Mouse (Mus musculus) embryonic facial prominence, embryonic 14.5 days (tissue): ENCODE data around the gene Celsr1. TPM values are rescaled to one million over a fixed set of nuclear protein-coding genes. Genes with fewer than 3 reads are reported as not detected.

ENCODE experiments used
- ATAC-seq: fragments of 200-750 bp; cut with Nextera tagmentation; 2 replicates; pipeline ENCODE4 v1.8.0; 2017; ENCODE audit warnings: low read depth, moderate number of reproducible peaks, moderate TSS enrichment
- DNase-seq: peaks from one replicate; pipeline ENCODE4 v3.0.0-alpha.2; 2015; ENCODE audit warnings: low spot score
- H3K27ac ChIP-seq: fragments of 300-500 bp; sonication (generic); replicated peaks from 2 replicates; pipeline ENCODE4 v1.5.1; 2014; ENCODE audit warnings: low read depth, mild to moderate bottlenecking, low read length, moderate library complexity
- H3K27me3 ChIP-seq: fragments of 300-500 bp; sonication (generic); replicated peaks from 2 replicates; pipeline ENCODE4 v1.6.1; 2014; ENCODE audit warnings: low read length; ENCODE audit not compliant: control insufficient read depth, insufficient read depth
- H3K36me3 ChIP-seq: fragments of 300-500 bp; sonication (generic); 2 replicates; pipeline ENCODE4 v1.6.1; 2014; ENCODE audit warnings: low read length, mixed read lengths; ENCODE audit not compliant: control insufficient read depth, insufficient read depth
- H3K4me1 ChIP-seq: fragments of 300-500 bp; sonication (generic); 2 replicates; pipeline ENCODE4 v1.6.1; 2014; ENCODE audit warnings: antibody characterized with exemption, low read length; ENCODE audit not compliant: control insufficient read depth, insufficient read depth
- H3K4me2 ChIP-seq: fragments of 300-500 bp; sonication (generic); 2 replicates; pipeline ENCODE4 v1.6.1; 2014; ENCODE audit warnings: low read depth, mild to moderate bottlenecking, low read length, moderate library complexity, mixed read lengths
- H3K4me3 ChIP-seq: fragments of 300-500 bp; sonication (generic); 2 replicates; pipeline ENCODE4 v1.5.1; 2014; ENCODE audit warnings: low read depth, mild to moderate bottlenecking, low read length
- H3K9ac ChIP-seq: fragments of 300-500 bp; sonication (generic); 2 replicates; pipeline ENCODE4 v1.6.1; 2014; ENCODE audit warnings: low read depth, mild to moderate bottlenecking, low read length, moderate library complexity, mixed read lengths
- H3K9me3 ChIP-seq: fragments of 300-500 bp; sonication (generic); 2 replicates; pipeline ENCODE4 v1.6.1; 2016; ENCODE audit warnings: low read length; ENCODE audit not compliant: control insufficient read depth
- WGBS: fragments of 180-500 bp; shearing (Covaris S2); extraction: QIAGEN DNeasy Blood & Tissue Kit; methylation state at CpG from one replicate; pipeline ENCODE4 v1.1.7; 2014; 5-methylcytosine and 5-hydroxymethylcytosine counted together
- polyA plus RNA-seq: library from polyadenylated mRNA; unstranded; fragments of >200 nt; fragmentation: Nextera tagmentation; extraction: Ambion mirVana; gene quantifications from 2 replicates; pipeline ENCODE4 v1.2.1, GENCODE M21; 2014

The Celsr1 gene
- polyA plus RNA-seq, 1 experiment from 2014 or later, result 5.5 TPM

DNA sequence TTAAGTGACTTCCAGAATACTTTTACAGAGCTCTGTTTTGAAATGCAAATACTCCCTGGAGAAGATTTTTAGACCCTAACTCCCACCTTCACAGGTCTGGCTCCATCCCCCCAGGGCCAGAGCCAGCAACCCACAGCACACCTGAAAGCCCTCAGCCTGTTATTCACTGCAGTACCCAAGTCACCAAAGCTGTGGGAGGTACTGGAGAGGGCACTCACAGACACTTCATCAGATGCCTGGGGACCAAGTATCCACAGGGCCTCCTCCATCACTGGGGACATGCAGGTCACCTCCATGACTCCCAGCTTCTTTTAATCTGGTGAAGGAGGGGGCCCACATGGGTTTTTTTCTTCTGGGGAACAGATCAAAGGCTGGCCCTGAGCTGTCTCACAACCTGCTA, 40.2 kb downstream of the Celsr1 start:
- H3K36me3 ChIP-seq, result no peaks in the 10 kb centered on the region
- no peak overlapping the region for H3K4me3 ChIP-seq
- no peak for ATAC-seq
- peaks cover 31% of the 10 kb centered on the region; the same call in 1 of the 2 replicates for H3K4me1 ChIP-seq
- H3K9ac ChIP-seq, result no peak overlapping the region
- no peak for DNase-seq
- no peak overlapping the region for H3K27ac ChIP-seq
- no peak overlapping the region for H3K4me2 ChIP-seq
- H3K9me3 ChIP-seq, result no peaks in the 10 kb centered on the region
- H3K27me3 ChIP-seq, result no peaks in the 10 kb centered on the region

GRCm38 (mm10) chr15:85992125-85992495, 41.5 kb downstream of the Celsr1 start:
- peak; percentile 47; the same call in 1 of the 2 replicates for ATAC-seq
- peak; percentile 84 for DNase-seq
- no peak overlapping the region for H3K9ac ChIP-seq
- H3K36me3 ChIP-seq, result no peaks in the 10 kb centered on the region
- peak overlapping the region; percentile 44; the same call in 1 of the 2 replicates for H3K27ac ChIP-seq
- no peaks in the 10 kb centered on the region for H3K9me3 ChIP-seq
- no peaks in the 10 kb centered on the region for H3K27me3 ChIP-seq
- H3K4me1 ChIP-seq, result peaks cover 31% of the 10 kb centered on the region; the same call in 1 of the 2 replicates
- H3K4me2 ChIP-seq, result no peak overlapping the region
- H3K4me3 ChIP-seq, result no peak overlapping the region
- WGBS, result 6% methylated on average over 3 of the region's 3 CpGs

GRCm38 (mm10) chr15:85991453-85992124, 42.0 kb downstream of the Celsr1 start:
- WGBS, result 45% methylated on average over 5 of the region's 5 CpGs

GRCm38 (mm10) chr15:85990696-85991443, 42.7 kb downstream of the Celsr1 start:
- 83% methylated on average over 17 of the region's 17 CpGs for WGBS
- Histone ChIP-seq H3K4me2 (no peak overlapping the region), H3K27me3 (no peaks in the 10 kb centered on the region), H3K9me3 (no peaks in the 10 kb centered on the region), H3K36me3 (no peaks in the 10 kb centered on the region), H3K4me1 (peaks cover 31% of the 10 kb centered on the region; the same call in 1 of the 2 replicates), H3K4me3 (no peak overlapping the region), H3K9ac (no peak overlapping the region), H3K27ac (0 out of 2 replicates have a peak overlapping the region, but pooled peaks have one; percentile 1)
- DNase-seq (no peak), ATAC-seq (no peak)

More at GRCm38 (mm10) chr15:85991453-85992124, 42.0 kb downstream of the Celsr1 start:
- H3K4me2 ChIP-seq, result no peak overlapping the region
- peaks cover 31% of the 10 kb centered on the region; the same call in 1 of the 2 replicates for H3K4me1 ChIP-seq
- peak overlapping the region; percentile 44; the same call in 1 of the 2 replicates for H3K27ac ChIP-seq
- ATAC-seq, result peak; percentile 23; the same call in 1 of the 2 replicates
- no peaks in the 10 kb centered on the region for H3K36me3 ChIP-seq
- H3K9me3 ChIP-seq, result no peaks in the 10 kb centered on the region
- H3K9ac ChIP-seq, result no peak overlapping the region
- no peak overlapping the region for H3K4me3 ChIP-seq
- H3K27me3 ChIP-seq, result no peaks in the 10 kb centered on the region
- peak; percentile 71 for DNase-seq

- 72% methylated on average over 5 of the region's 5 CpGs for WGBS
- no peak overlapping the region for H3K9ac ChIP-seq
- DNase-seq (no peak), ATAC-seq (no peak)
- H3K27ac ChIP-seq, result no peak overlapping the region
- no peaks in the 10 kb centered on the region for H3K36me3 ChIP-seq
- no peaks in the 10 kb centered on the region for H3K9me3 ChIP-seq
- peaks cover 11% of the 10 kb centered on the region; the same call in 1 of the 2 replicates for H3K4me1 ChIP-seq
- H3K27me3 ChIP-seq, result no peaks in the 10 kb centered on the region
- H3K4me3 ChIP-seq, result no peak overlapping the region
- no peak overlapping the region for H3K4me2 ChIP-seq
Observed at GRCm38 (mm10) chr15:85987896-85988295, 45.7 kb downstream of the Celsr1 start.

GRCm38 (mm10) chr15:85986170-85986569, 47.4 kb downstream of the Celsr1 start:
- H3K4me1 ChIP-seq, result peaks cover 6% of the 10 kb centered on the region; the same call in 1 of the 2 replicates
- 83% methylated on average over 4 of the region's 4 CpGs for WGBS
- H3K36me3 ChIP-seq, result no peaks in the 10 kb centered on the region
- no peak overlapping the region for H3K9ac ChIP-seq
- no peak overlapping the region for H3K4me2 ChIP-seq
- no peak overlapping the region for H3K4me3 ChIP-seq
- no peak overlapping the region for H3K27ac ChIP-seq
- no peak for DNase-seq
- no peak for ATAC-seq
- H3K27me3 ChIP-seq, result no peaks in the 10 kb centered on the region
- no peaks in the 10 kb centered on the region for H3K9me3 ChIP-seq

- Histone ChIP-seq H3K9me3 (no peaks in the 10 kb centered on the region), H3K27ac (no peak overlapping the region), H3K4me2 (no peak overlapping the region), H3K4me3 (no peak overlapping the region), H3K4me1 (peaks cover 6% of the 10 kb centered on the region; the same call in 1 of the 2 replicates), H3K27me3 (no peaks in the 10 kb centered on the region), H3K9ac (no peak overlapping the region), H3K36me3 (no peaks in the 10 kb centered on the region)
- 73% methylated on average over 4 of the region's 4 CpGs for WGBS
- DNase-seq (no peak), ATAC-seq (no peak)
Observed at GRCm38 (mm10) chr15:85985601-85986000, 48.0 kb downstream of the Celsr1 start.

DNA sequence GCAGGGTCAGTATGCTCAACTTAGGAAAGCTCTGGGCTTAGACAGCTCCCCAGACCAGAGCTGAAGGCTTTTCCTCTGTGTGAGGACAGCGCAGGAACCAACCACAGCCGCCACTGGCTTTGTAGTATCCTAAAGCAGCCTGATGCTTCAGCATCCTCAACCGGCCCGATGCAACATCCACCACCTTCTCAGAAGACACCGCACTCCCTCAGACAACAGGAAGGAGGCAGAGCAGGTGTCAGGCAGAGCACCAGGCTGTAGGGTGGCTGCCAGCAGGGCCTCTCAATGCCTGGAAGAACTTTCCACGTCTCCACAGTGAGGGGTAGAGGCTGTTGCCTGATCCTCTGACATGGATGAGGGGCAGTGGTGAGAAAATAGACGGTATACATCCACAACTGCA, 50.4 kb downstream of the Celsr1 start:
- DNase-seq, result no peak
- Histone ChIP-seq H3K36me3 (no peaks in the 10 kb centered on the region), H3K9ac (no peak overlapping the region), H3K4me3 (no peak overlapping the region), H3K4me1 (peaks cover 6% of the 10 kb centered on the region; the same call in 1 of the 2 replicates), H3K9me3 (no peaks in the 10 kb centered on the region), H3K4me2 (no peak overlapping the region), H3K27ac (no peak overlapping the region), H3K27me3 (no peaks in the 10 kb centered on the region)
- 84% methylated on average over 7 of the region's 7 CpGs for WGBS
- ATAC-seq, result no peak
